Mouse (Mus musculus): Measurements from ENCODE around the gene Thegl. TPM values are rescaled to one million over a fixed set of nuclear protein-coding genes. Genes with fewer than 3 reads are reported as not detected.

Thegl gene
- total and polyA plus RNA-seq, 3 experiments = not detected

- TF ChIP-seq TAL1 (IDR thresholded peaks at IDR 0.05; ENCODE audit: low read length) (0 out of 2 replicates have a peak, but pooled peaks have one; percentile 4), NELFE (IDR thresholded peaks at IDR 0.05; ENCODE audit: low read depth, low read length) (no peak), ZNF384 (IDR thresholded peaks at IDR 0.05; ENCODE audit: low read depth, low read length) (0 out of 2 replicates have a peak, but pooled peaks have one; percentile 0), ZC3H11A (IDR thresholded peaks at IDR 0.05; ENCODE audit: low read depth, low read length) (no peak), ETS1 (IDR thresholded peaks at IDR 0.05; ENCODE audit: low read depth, low read length) (peak; percentile 56), POLR2A (IDR thresholded peaks at IDR 0.05; ENCODE audit: control insufficient read depth in 1 of 2, insufficient read depth in 1 of 2, low read depth in 1 of 2, low read length in 2 of 2, poor library complexity in 1 of 2) (no peak), MYB (IDR thresholded peaks at IDR 0.05; ENCODE audit: low read depth, low read length) (no peak), USF2 (IDR thresholded peaks at IDR 0.05; ENCODE audit: borderline replicate concordance in 1 of 2, insufficient read depth in 1 of 2, low read depth in 1 of 2, low read length in 2 of 2) (no peak), BHLHE40 (IDR thresholded peaks at IDR 0.05; ENCODE audit: borderline replicate concordance, low read depth, low read length) (no peak), POLR2AphosphoS2 (IDR thresholded peaks at IDR 0.05; ENCODE audit: low read length) (no peak), HCFC1 (IDR thresholded peaks at IDR 0.05; ENCODE audit: low read depth, low read length) (peak; percentile 35; the same call in 1 of the 2 replicates), RAD21 (IDR thresholded peaks at IDR 0.05; ENCODE audit: low read depth, low read length) (no peak), UBTF (IDR thresholded peaks at IDR 0.05; ENCODE audit: borderline replicate concordance, insufficient read depth, low read depth, low read length) (no peak), TBP (IDR thresholded peaks at IDR 0.05; ENCODE audit: low read depth, low read length) (no peak), MEF2A (IDR thresholded peaks at IDR 0.05; ENCODE audit: extremely low read depth, insufficient replicate concordance, low read depth, low read length, poor library complexity, severe bottlenecking) (no peak), USF1 (IDR thresholded peaks at IDR 0.05; ENCODE audit: low read depth, low read length) (no peak)
Measured at GRCm38 (mm10) chr5:76990789-76991188, 25.0 kb upstream of the Thegl start (continued).

GRCm38 (mm10) chr5:76993174-76993814, 22.5 kb upstream of the Thegl start:
- DNase-seq (ENCODE audit: low read depth, low spot score) = peak; percentile 80
- H3K27ac ChIP-seq (ENCODE audit: control insufficient read depth, low read depth, low read length) = peak overlapping the region; percentile 86

More at GRCm38 (mm10) chr5:76993174-76993814, 22.5 kb upstream of the Thegl start:
- TF ChIP-seq MEF2A (IDR thresholded peaks at IDR 0.05; ENCODE audit: extremely low read depth, insufficient replicate concordance, low read depth, low read length, poor library complexity, severe bottlenecking) = 0 out of 2 replicates have a peak, but pooled peaks have one; percentile 15
- TF ChIP-seq EP300 (IDR thresholded peaks at IDR 0.05; ENCODE audit: low read depth in 1 of 2, low read length in 2 of 2) = peak; percentile 82 to 87
- TF ChIP-seq TAL1 (IDR thresholded peaks at IDR 0.05; ENCODE audit: low read length) = peak; percentile 83
- no peak for TF ChIP-seq POLR2A (IDR thresholded peaks at IDR 0.05; ENCODE audit: control insufficient read depth in 1 of 2, insufficient read depth in 1 of 2, low read depth in 1 of 2, low read length in 2 of 2, poor library complexity in 1 of 2)
- no peak for TF ChIP-seq RAD21 (IDR thresholded peaks at IDR 0.05; ENCODE audit: low read depth, low read length)
- peak; percentile 61; the same call in 1 of the 2 replicates for TF ChIP-seq MAX (IDR thresholded peaks at IDR 0.05; ENCODE audit: low read length)
- peak; percentile 75 for TF ChIP-seq ETS1 (IDR thresholded peaks at IDR 0.05; ENCODE audit: low read depth, low read length)
- peak; percentile 53; the same call in 1 of the 2 replicates for TF ChIP-seq ELF1 (IDR thresholded peaks at IDR 0.05; ENCODE audit: low read depth, low read length)
- TF ChIP-seq SMC3 (IDR thresholded peaks at IDR 0.05; ENCODE audit: low read depth, low read length) = peak; percentile 21; the same call in 1 of the 2 replicates
- peak; percentile 79 for TF ChIP-seq MYC (IDR thresholded peaks at IDR 0.05; ENCODE audit: low read depth, low read length)
- peak; percentile 86 for TF ChIP-seq TCF12 (IDR thresholded peaks at IDR 0.05; ENCODE audit: low read depth, low read length)
- TF ChIP-seq HCFC1 (IDR thresholded peaks at IDR 0.05; ENCODE audit: low read depth, low read length) = 0 out of 2 replicates have a peak, but pooled peaks have one; percentile 16
- peak; percentile 55; the same call in 1 of the 2 replicates for TF ChIP-seq MYB (IDR thresholded peaks at IDR 0.05; ENCODE audit: low read depth, low read length)
- 0 out of 2 replicates have a peak, but pooled peaks have one; percentile 13 for TF ChIP-seq TBP (IDR thresholded peaks at IDR 0.05; ENCODE audit: low read depth, low read length)
- TF ChIP-seq SIN3A (IDR thresholded peaks at IDR 0.05; ENCODE audit: low read length) = peak; percentile 66
- peak; percentile 88 for TF ChIP-seq GATA1 (IDR thresholded peaks at IDR 0.05; ENCODE audit: low read depth, low read length)
- TF ChIP-seq MAZ (IDR thresholded peaks at IDR 0.05; ENCODE audit: low read depth, low read length) = no peak
- no peak; the same call in 1 of the 2 replicates for TF ChIP-seq RCOR1 (IDR thresholded peaks at IDR 0.05; ENCODE audit: low read depth, low read length)
- Histone ChIP-seq H3K36me3 (ENCODE audit: control insufficient read depth in 1 of 2, insufficient read depth in 2 of 2, low read length in 2 of 2) (peaks cover 40 to 55% of the 10 kb centered on the region in 2 experiments), H3K79me2 (ENCODE audit: control insufficient read depth, insufficient read depth, low read length, poor library complexity) (no peaks in the 10 kb centered on the region; the same call in 1 of the 2 replicates), H3K27me3 (ENCODE audit: control insufficient read depth in 1 of 2, insufficient read depth in 2 of 2, low read length in 2 of 2) (no peaks in the 10 kb centered on the region), H3K4me1 (ENCODE audit: control insufficient read depth in 1 of 2, insufficient read depth in 2 of 2, low read length in 2 of 2) (peaks cover 19 to 27% of the 10 kb centered on the region in 2 experiments), H3K4me3 (ENCODE audit: control insufficient read depth in 1 of 2, insufficient read depth in 1 of 2, low read depth in 2 of 2, low read length in 2 of 2) (no peak overlapping the region), H3K9ac (ENCODE audit: control insufficient read depth, low read depth, low read length, poor library complexity, severe bottlenecking) (peak overlapping the region; percentile 18), H3K9me3 (replicated peaks; ENCODE audit: insufficient read depth, low read length) (no peaks in the 10 kb centered on the region)

Measured in MEL (cell line).